Mouse (Mus musculus) MEL (cell line): ENCODE results near the gene Dstyk. TPM values are rescaled to one million over a fixed set of nuclear protein-coding genes. Genes with fewer than 3 reads are reported as not detected.
A peak's percentile ranks its signal among the peaks of the same experiment; 100 is the strongest.

Source experiments
- DNase-seq: peaks from one replicate; pipeline ENCODE4 v3.0.0; 2011; ENCODE audit warnings: low read depth, low spot score
- H3K27ac ChIP-seq: 2 replicates; pipeline ENCODE4 v1.5.1; 2012; ENCODE audit warnings: low read depth, mild to moderate bottlenecking, control low read depth, low read length, moderate library complexity; ENCODE audit not compliant: control insufficient read depth
- H3K27me3 ChIP-seq, 2 experiments: fragments of 150-350 bp in 1 of 2; sonication (generic) in 1 of 2; 2 replicates each; pipeline ENCODE4 v1.6.1; 2012; ENCODE audit warnings: low read length in 2 of 2, mild to moderate bottlenecking in 2 of 2, improper control_type of control experiment in 1 of 2, moderate library complexity in 1 of 2; ENCODE audit not compliant: insufficient read depth in 2 of 2, control insufficient read depth in 1 of 2
- H3K36me3 ChIP-seq, 2 experiments: 2 replicates each; pipeline ENCODE4 v1.6.1; 2012 to 2014; ENCODE audit warnings: low read length in 2 of 2, improper control_type of control experiment in 1 of 2, inconsistent platforms in 1 of 2, mild to moderate bottlenecking in 1 of 2; ENCODE audit not compliant: insufficient read depth in 2 of 2, control insufficient read depth in 1 of 2
- H3K4me1 ChIP-seq, 2 experiments: fragments of 150-350 bp in 1 of 2; sonication (generic) in 1 of 2; 2 replicates each; pipeline ENCODE4 v1.6.1; 2012; ENCODE audit warnings: low read length in 2 of 2, improper control_type of control experiment in 1 of 2, mild to moderate bottlenecking in 1 of 2; ENCODE audit not compliant: insufficient read depth in 2 of 2, control insufficient read depth in 1 of 2
- H3K4me3 ChIP-seq, 2 experiments: fragments of 150-350 bp in 1 of 2; sonication (generic) in 1 of 2; 2 replicates each; pipeline ENCODE4 v1.5.1; 2012; ENCODE audit warnings: low read depth in 2 of 2, low read length in 2 of 2, mild to moderate bottlenecking in 2 of 2, moderate library complexity in 2 of 2, control low read depth in 1 of 2, improper control_type of control experiment in 1 of 2; ENCODE audit not compliant: control insufficient read depth in 1 of 2, insufficient read depth in 1 of 2
- H3K79me2 ChIP-seq: 2 replicates; pipeline ENCODE4 v1.6.1; 2012; ENCODE audit warnings: mild to moderate bottlenecking, low read length, moderate library complexity; ENCODE audit not compliant: control insufficient read depth, poor library complexity, insufficient read depth
- H3K9ac ChIP-seq: 2 replicates; pipeline ENCODE4 v1.6.1; 2012; ENCODE audit warnings: low read depth, mild to moderate bottlenecking, control low read depth, low read length, moderate library complexity; ENCODE audit not compliant: control insufficient read depth, poor library complexity, severe bottlenecking
- H3K9me3 ChIP-seq: fragments of 150-350 bp; sonication (generic); replicated peaks from 2 replicates; pipeline ENCODE4 v1.6.1; 2012; ENCODE audit warnings: mild to moderate bottlenecking, low read length, improper control_type of control experiment, moderate library complexity; ENCODE audit not compliant: insufficient read depth
- BHLHE40 ChIP-seq: IDR thresholded peaks from 2 replicates; pipeline ENCODE4 v1.6.1; 2012; ENCODE audit warnings: low read depth, mild to moderate bottlenecking, inconsistent platforms, low read length, improper control_type of control experiment, borderline replicate concordance
- CHD1 ChIP-seq: IDR thresholded peaks from 2 replicates; pipeline ENCODE4 v1.6.1; 2012; ENCODE audit warnings: low read depth, mild to moderate bottlenecking, inconsistent platforms, low read length, improper control_type of control experiment
- CHD2 ChIP-seq: IDR thresholded peaks from 2 replicates; pipeline ENCODE4 v1.6.1; 2011; ENCODE audit warnings: low read length, improper control_type of control experiment
- CTCF ChIP-seq, 3 experiments: IDR thresholded peaks in 2 of 3; conservative IDR thresholded peaks in 1 of 3; 2 replicates each; pipeline ENCODE4 v1.5.1; 2011 to 2012; ENCODE audit warnings: low read length in 3 of 3, low read depth in 2 of 3, mild to moderate bottlenecking in 2 of 3, improper control_type of control experiment in 1 of 3, inconsistent platforms in 1 of 3, mixed read lengths in 1 of 3, moderate library complexity in 1 of 3; ENCODE audit not compliant: control insufficient read depth in 1 of 3, insufficient read depth in 1 of 3, poor library complexity in 1 of 3, severe bottlenecking in 1 of 3
- E2F4 ChIP-seq: IDR thresholded peaks from 2 replicates; pipeline ENCODE4 v1.6.1; 2011; ENCODE audit warnings: low read depth, low read length, improper control_type of control experiment, borderline replicate concordance
- ELF1 ChIP-seq: IDR thresholded peaks from 2 replicates; pipeline ENCODE4 v1.6.1; 2014; ENCODE audit warnings: low read depth, mild to moderate bottlenecking, inconsistent platforms, low read length, improper control_type of control experiment, moderate library complexity
- EP300 ChIP-seq, 2 experiments: IDR thresholded peaks; 2 replicates each; pipeline ENCODE4 v1.6.1; 2011; ENCODE audit warnings: improper control_type of control experiment in 2 of 2, low read length in 2 of 2, low read depth in 1 of 2, mild to moderate bottlenecking in 1 of 2
- ETS1 ChIP-seq: IDR thresholded peaks from 2 replicates; pipeline ENCODE4 v1.6.1; 2012; ENCODE audit warnings: low read depth, mild to moderate bottlenecking, inconsistent platforms, low read length, improper control_type of control experiment, moderate library complexity
- GABPA ChIP-seq: IDR thresholded peaks from 2 replicates; pipeline ENCODE4 v1.6.1; 2012; ENCODE audit warnings: low read depth, mild to moderate bottlenecking, inconsistent platforms, low read length, improper control_type of control experiment, moderate library complexity
- GATA1 ChIP-seq: IDR thresholded peaks from 2 replicates; pipeline ENCODE4 v1.6.1; 2011; ENCODE audit warnings: low read depth, low read length, improper control_type of control experiment
- HCFC1 ChIP-seq: IDR thresholded peaks from 2 replicates; pipeline ENCODE4 v1.6.1; 2012; ENCODE audit warnings: low read depth, mild to moderate bottlenecking, inconsistent platforms, low read length, improper control_type of control experiment, moderate library complexity
- JUND ChIP-seq: IDR thresholded peaks from 2 replicates; pipeline ENCODE4 v1.6.1; 2011; ENCODE audit warnings: low read depth, mild to moderate bottlenecking, improper control_type of control experiment, low read length
- KAT2A ChIP-seq: conservative IDR thresholded peaks from 2 replicates; pipeline ENCODE4 v1.6.1; 2012; ENCODE audit warnings: low read depth, low read length, improper control_type of control experiment, inconsistent platforms
- MAFK ChIP-seq: IDR thresholded peaks from 2 replicates; pipeline ENCODE4 v1.6.1; 2011; ENCODE audit warnings: low read depth, mild to moderate bottlenecking, low read length, improper control_type of control experiment, borderline replicate concordance
- MAX ChIP-seq: IDR thresholded peaks from 2 replicates; pipeline ENCODE4 v1.6.1; 2011; ENCODE audit warnings: low read length, improper control_type of control experiment
- MAZ ChIP-seq: IDR thresholded peaks from 2 replicates; pipeline ENCODE4 v1.6.1; 2012; ENCODE audit warnings: low read depth, mild to moderate bottlenecking, inconsistent platforms, low read length, improper control_type of control experiment
- MEF2A ChIP-seq: IDR thresholded peaks from 2 replicates; pipeline ENCODE4 v1.6.1; 2014; ENCODE audit warnings: low read depth, mild to moderate bottlenecking, inconsistent platforms, low read length, improper control_type of control experiment; ENCODE audit not compliant: poor library complexity, insufficient replicate concordance, severe bottlenecking; ENCODE audit errors: extremely low read depth
- MXI1 ChIP-seq: IDR thresholded peaks from 2 replicates; pipeline ENCODE4 v1.6.1; 2011; ENCODE audit warnings: mild to moderate bottlenecking, low read depth, low read length, improper control_type of control experiment
- MYB ChIP-seq: IDR thresholded peaks from 2 replicates; pipeline ENCODE4 v1.6.1; 2011; ENCODE audit warnings: mild to moderate bottlenecking, low read depth, low read length, improper control_type of control experiment
- MYC ChIP-seq: IDR thresholded peaks from 2 replicates; pipeline ENCODE4 v1.6.1; 2011; ENCODE audit warnings: low read depth, mild to moderate bottlenecking, low read length, improper control_type of control experiment, moderate library complexity
- NELFE ChIP-seq: IDR thresholded peaks from 2 replicates; pipeline ENCODE4 v1.6.1; 2011; ENCODE audit warnings: low read depth, low read length, improper control_type of control experiment
- NRF1 ChIP-seq: IDR thresholded peaks from 2 replicates; pipeline ENCODE4 v1.6.1; 2014; ENCODE audit warnings: low read depth, mild to moderate bottlenecking, inconsistent platforms, low read length, improper control_type of control experiment, moderate library complexity; ENCODE audit not compliant: poor library complexity, insufficient read depth, severe bottlenecking
- POLR2A ChIP-seq, 2 experiments: IDR thresholded peaks; 2 replicates each; pipeline ENCODE4 v1.6.1; 2011 to 2012; ENCODE audit warnings: low read length in 2 of 2, mild to moderate bottlenecking in 2 of 2, control low read depth in 1 of 2, improper control_type of control experiment in 1 of 2, low read depth in 1 of 2, moderate library complexity in 1 of 2; ENCODE audit not compliant: control insufficient read depth in 1 of 2, insufficient read depth in 1 of 2, poor library complexity in 1 of 2
- POLR2AphosphoS2 ChIP-seq: IDR thresholded peaks from 2 replicates; pipeline ENCODE4 v1.6.1; 2011; ENCODE audit warnings: low read length, improper control_type of control experiment
- POLR2AphosphoS5 ChIP-seq: IDR thresholded peaks from 2 replicates; pipeline ENCODE4 v1.6.1; 2012; ENCODE audit warnings: low read depth, borderline replicate concordance, mild to moderate bottlenecking, inconsistent platforms, low read length, moderate library complexity, mixed read lengths
- RAD21 ChIP-seq: IDR thresholded peaks from 2 replicates; pipeline ENCODE4 v1.6.1; 2011; ENCODE audit warnings: mild to moderate bottlenecking, low read depth, low read length, improper control_type of control experiment
- RCOR1 ChIP-seq: IDR thresholded peaks from 2 replicates; pipeline ENCODE4 v1.6.1; 2012; ENCODE audit warnings: low read depth, mild to moderate bottlenecking, inconsistent platforms, low read length, improper control_type of control experiment
- SIN3A ChIP-seq: IDR thresholded peaks from 2 replicates; pipeline ENCODE4 v1.6.1; 2012; ENCODE audit warnings: low read length, improper control_type of control experiment, inconsistent platforms
- SMC3 ChIP-seq: IDR thresholded peaks from 2 replicates; pipeline ENCODE4 v1.6.1; 2011; ENCODE audit warnings: low read depth, low read length, improper control_type of control experiment
- TAL1 ChIP-seq: IDR thresholded peaks from 2 replicates; pipeline ENCODE4 v1.6.1; 2012; ENCODE audit warnings: mild to moderate bottlenecking, inconsistent platforms, low read length, moderate library complexity, mixed read lengths
- TBP ChIP-seq: IDR thresholded peaks from 2 replicates; pipeline ENCODE4 v1.8.0; 2011; ENCODE audit warnings: low read depth, low read length, improper control_type of control experiment
- TCF12 ChIP-seq: IDR thresholded peaks from 2 replicates; pipeline ENCODE4 v1.6.1; 2014; ENCODE audit warnings: low read depth, mild to moderate bottlenecking, inconsistent platforms, low read length, improper control_type of control experiment, moderate library complexity
- UBTF ChIP-seq: IDR thresholded peaks from 2 replicates; pipeline ENCODE4 v1.6.1; 2012; ENCODE audit warnings: low read depth, mild to moderate bottlenecking, inconsistent platforms, low read length, improper control_type of control experiment, moderate library complexity, borderline replicate concordance; ENCODE audit not compliant: insufficient read depth
- USF1 ChIP-seq: IDR thresholded peaks from 2 replicates; pipeline ENCODE4 v1.6.1; 2014; ENCODE audit warnings: low read depth, mild to moderate bottlenecking, inconsistent platforms, low read length, improper control_type of control experiment, moderate library complexity
- ZC3H11A ChIP-seq: IDR thresholded peaks from 2 replicates; pipeline ENCODE4 v1.6.1; 2012; ENCODE audit warnings: low read depth, mild to moderate bottlenecking, inconsistent platforms, low read length, improper control_type of control experiment
- ZKSCAN1 ChIP-seq: IDR thresholded peaks from 2 replicates; pipeline ENCODE4 v1.6.1; 2012; ENCODE audit warnings: low read depth, mild to moderate bottlenecking, inconsistent platforms, low read length, improper control_type of control experiment, moderate library complexity
- ZMIZ1 ChIP-seq: IDR thresholded peaks from 2 replicates; pipeline ENCODE4 v1.6.1; 2012; ENCODE audit warnings: low read depth, mild to moderate bottlenecking, inconsistent platforms, low read length, improper control_type of control experiment, moderate library complexity
- ZNF384 ChIP-seq: IDR thresholded peaks from 2 replicates; pipeline ENCODE4 v1.6.1; 2012; ENCODE audit warnings: low read depth, mild to moderate bottlenecking, inconsistent platforms, low read length, improper control_type of control experiment
- polyA plus RNA-seq, 2 experiments: library from polyadenylated mRNA; stranded (reverse) in 1 of 2; unstranded in 1 of 2; fragments of >175 nt in 1 of 2; fragments of >200 nt in 1 of 2; gene quantifications; 2 replicates each; pipeline versions ENCODE4 v1.2.1 to v1.2.4; 2012; ENCODE audit warnings: low replicate concordance in 2 of 2, low read depth in 1 of 2; ENCODE audit not compliant: insufficient read length in 2 of 2, insufficient read depth in 1 of 2, missing spikeins in 1 of 2
- total RNA-seq: library from RNA; depleted of rRNA; stranded (reverse); fragments of 300-350 nt; gene quantifications from 2 replicates; pipeline ENCODE4 v1.2.3, GENCODE M21; 2012

Dstyk gene
- total and polyA plus RNA-seq, 3 experiments, result 2.4 to 4.5 TPM; not detected in 1

GRCm38 (mm10) chr1:132381929-132382328 is 35.4 kb upstream of the Dstyk start:
- peaks cover 21 to 28% of the 10 kb centered on the region in 2 experiments for H3K4me1 ChIP-seq
- H3K9me3 ChIP-seq, result no peaks in the 10 kb centered on the region
- peak overlapping the region; percentile 77 for H3K27ac ChIP-seq
- no peaks in the 10 kb centered on the region for H3K27me3 ChIP-seq
- peak; percentile 86 for DNase-seq
- no peaks in the 10 kb centered on the region for H3K79me2 ChIP-seq
- peak overlapping the region; percentile 48 to 59 for H3K4me3 ChIP-seq
- H3K36me3 ChIP-seq, result peaks cover 0 to 16% of the 10 kb centered on the region in 2 experiments; a peak in 2 of 4 replicates
- peak overlapping the region; percentile 71 for H3K9ac ChIP-seq
- TF ChIP-seq ZMIZ1 (no peak; the same call in 1 of the 2 replicates), POLR2A (IDR thresholded peaks at IDR 0.05; ENCODE audit: control insufficient read depth in 1 of 2, insufficient read depth in 1 of 2, low read depth in 1 of 2, low read length in 2 of 2, poor library complexity in 1 of 2) (peak in 1 of 2 experiments; percentile 29; a peak in 1 of 4 replicates), E2F4 (no peak), BHLHE40 (peak; percentile 78), UBTF (no peak), KAT2A (no peak), ZNF384 (no peak), MAX (0 out of 2 replicates have a peak, but pooled peaks have one; percentile 4), EP300 (IDR thresholded peaks at IDR 0.05; ENCODE audit: low read depth in 1 of 2, low read length in 2 of 2) (peak; percentile 69 to 88), GABPA (no peak), MXI1 (no peak), RAD21 (no peak), CHD1 (no peak), CTCF (IDR thresholded peaks at IDR 0.05 in 2 of 3, conservative IDR thresholded peaks at IDR 0.05 in 1 of 3; ENCODE audit: control insufficient read depth in 1 of 3, insufficient read depth in 1 of 3, low read depth in 2 of 3, low read length in 3 of 3, poor library complexity in 1 of 3, severe bottlenecking in 1 of 3) (no peak; a peak in 1 of 6 replicates), NELFE (no peak), TAL1 (peak; percentile 37), POLR2AphosphoS5 (no peak), SIN3A (peak; percentile 32), MYB (peak; percentile 95), CHD2 (no peak), ETS1 (peak; percentile 60; the same call in 1 of the 2 replicates), POLR2AphosphoS2 (no peak), SMC3 (no peak), ELF1 (no peak), ZKSCAN1 (no peak), GATA1 (peak; percentile 58; the same call in 1 of the 2 replicates), ZC3H11A (no peak), MYC (0 out of 2 replicates have a peak, but pooled peaks have one; percentile 3), USF1 (no peak), MAFK (no peak), JUND (no peak), MAZ (no peak), TCF12 (peak; percentile 84), HCFC1 (no peak), TBP (no peak), NRF1 (no peak), MEF2A (no peak), RCOR1 (0 out of 2 replicates have a peak, but pooled peaks have one; percentile 10)
